Mouse (Mus musculus): ENCODE measurements around the gene Ndufa3. TPM values are rescaled to one million over a fixed set of nuclear protein-coding genes. Genes with fewer than 3 reads are reported as not detected.

Ndufa3 gene
- polyA plus RNA-seq, 1 experiment from 2014 or later = 392 TPM

DNA sequence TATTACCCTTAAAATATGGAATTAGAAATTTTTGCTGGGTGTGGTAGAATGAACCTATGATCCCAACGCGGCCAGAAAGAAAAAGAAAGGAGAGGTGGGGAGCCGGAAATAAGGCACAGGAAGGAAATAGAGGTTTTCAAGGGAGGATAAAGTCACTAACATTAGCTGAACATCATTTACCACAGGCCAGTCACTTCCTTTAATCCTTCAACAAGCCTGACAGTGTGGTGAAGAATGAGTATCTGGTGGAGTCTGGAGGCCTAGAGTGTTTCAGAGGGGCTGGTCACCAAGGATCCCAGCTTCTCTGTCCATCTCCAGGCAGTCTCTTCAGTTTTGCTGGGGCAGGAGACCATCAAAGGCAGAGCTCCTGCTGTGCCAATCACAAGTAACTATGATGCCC lies 6.7 kb upstream of the Ndufa3 start:
- 93% methylated on average over 3 of the region's 3 CpGs for WGBS
- no peaks in the 10 kb centered on the region for H3K9me3 ChIP-seq
- H3K4me2 ChIP-seq = no peak overlapping the region
- H3K27ac ChIP-seq = no peak overlapping the region
- H3K4me3 ChIP-seq (replicated peaks) = no peak overlapping the region
- no peaks in the 10 kb centered on the region for H3K4me1 ChIP-seq (replicated peaks)
- H3K27me3 ChIP-seq = no peaks in the 10 kb centered on the region
- ATAC-seq (ENCODE audit: insufficient number of reproducible peaks, insufficient read depth, low FRiP score, low TSS enrichment, low read depth) = no peak
- H3K9ac ChIP-seq (replicated peaks) = no peak overlapping the region
- no peaks in the 10 kb centered on the region for H3K36me3 ChIP-seq

DNA sequence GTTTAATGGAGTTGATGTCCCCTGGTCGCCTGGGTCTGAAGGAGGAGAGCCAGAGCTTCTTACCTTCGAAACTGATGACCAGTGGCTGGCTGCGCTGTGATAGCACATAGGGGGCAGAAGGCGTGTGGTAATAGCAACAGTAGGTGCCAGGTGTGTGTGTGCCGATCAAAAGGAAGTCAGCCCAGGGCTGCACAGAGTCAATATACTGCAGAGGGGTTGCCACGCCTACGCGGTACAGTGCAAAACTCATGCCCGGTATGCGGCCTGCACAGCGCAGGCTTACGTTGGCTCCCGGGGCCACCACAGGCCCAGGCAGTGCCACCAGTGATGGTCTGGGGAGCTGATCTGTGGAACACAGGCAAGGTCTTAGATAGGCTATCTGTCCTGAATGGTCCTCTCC lies 6.2 kb upstream of the Ndufa3 start:
- no peak for ATAC-seq (ENCODE audit: insufficient number of reproducible peaks, insufficient read depth, low FRiP score, low TSS enrichment, low read depth)
- H3K36me3 ChIP-seq = no peaks in the 10 kb centered on the region
- no peak overlapping the region for H3K9ac ChIP-seq (replicated peaks)
- H3K4me3 ChIP-seq (replicated peaks) = no peak overlapping the region
- H3K4me2 ChIP-seq = no peak overlapping the region
- H3K27me3 ChIP-seq = no peaks in the 10 kb centered on the region
- 87% methylated on average over 13 of the region's 13 CpGs for WGBS
- no peaks in the 10 kb centered on the region for H3K4me1 ChIP-seq (replicated peaks)
- no peak overlapping the region for H3K27ac ChIP-seq
- H3K9me3 ChIP-seq = no peaks in the 10 kb centered on the region

- WGBS = 80% methylated on average over 3 of the region's 3 CpGs
- H3K27ac ChIP-seq = no peak overlapping the region
- H3K9me3 ChIP-seq = no peaks in the 10 kb centered on the region
- ATAC-seq (ENCODE audit: insufficient number of reproducible peaks, insufficient read depth, low FRiP score, low TSS enrichment, low read depth) = no peak
- H3K4me2 ChIP-seq = no peak overlapping the region
- H3K36me3 ChIP-seq = peaks cover 4% of the 10 kb centered on the region
- peaks cover 7% of the 10 kb centered on the region for H3K4me1 ChIP-seq (replicated peaks)
- H3K9ac ChIP-seq (replicated peaks) = no peak overlapping the region
- H3K4me3 ChIP-seq (replicated peaks) = no peak overlapping the region
- no peaks in the 10 kb centered on the region for H3K27me3 ChIP-seq
Measured at GRCm38 (mm10) chr7:3614021-3614420, 3.2 kb upstream of the Ndufa3 start.

- Histone ChIP-seq H3K4me2 (no peak within 1 kb of the TSS), H3K36me3 (peaks cover 24% of the 10 kb centered on the region), H3K9me3 (no peaks in the 10 kb centered on the region), H3K4me1 (replicated peaks) (peaks cover 7% of the 10 kb centered on the region), H3K4me3 (replicated peaks) (peak within 1 kb of the TSS; percentile 78), H3K27ac (no peak within 1 kb of the TSS), H3K9ac (replicated peaks) (no peak within 1 kb of the TSS), H3K27me3 (no peaks in the 10 kb centered on the region)
- WGBS = 86% methylated on average over 4 of the region's 4 CpGs
- ATAC-seq (ENCODE audit: insufficient number of reproducible peaks, insufficient read depth, low FRiP score, low TSS enrichment, low read depth) = no peak
Measured at GRCm38 (mm10) chr7:3616057-3616388, 1.1 kb upstream of the Ndufa3 start, which contains the start of gene Oscar. Gene Oscar, minus strand, starts transcription at chr7:3616157.

GRCm38 (mm10) chr7:3616389-3617241 lies 558 bp upstream of the Ndufa3 start:
- WGBS = 41% methylated on average over 6 of the region's 6 CpGs
- peak overlapping the region; percentile 78 for H3K4me3 ChIP-seq (replicated peaks)
- H3K4me1 ChIP-seq (replicated peaks) = peaks cover 7% of the 10 kb centered on the region
- peaks cover 30% of the 10 kb centered on the region for H3K36me3 ChIP-seq
- no peak; the same call in 1 of the 2 replicates for ATAC-seq (ENCODE audit: insufficient number of reproducible peaks, insufficient read depth, low FRiP score, low TSS enrichment, low read depth)
- H3K27me3 ChIP-seq = no peaks in the 10 kb centered on the region
- no peak overlapping the region for H3K27ac ChIP-seq
- no peak overlapping the region for H3K4me2 ChIP-seq
- H3K9me3 ChIP-seq = no peaks in the 10 kb centered on the region
- no peak overlapping the region for H3K9ac ChIP-seq (replicated peaks)

DNA sequence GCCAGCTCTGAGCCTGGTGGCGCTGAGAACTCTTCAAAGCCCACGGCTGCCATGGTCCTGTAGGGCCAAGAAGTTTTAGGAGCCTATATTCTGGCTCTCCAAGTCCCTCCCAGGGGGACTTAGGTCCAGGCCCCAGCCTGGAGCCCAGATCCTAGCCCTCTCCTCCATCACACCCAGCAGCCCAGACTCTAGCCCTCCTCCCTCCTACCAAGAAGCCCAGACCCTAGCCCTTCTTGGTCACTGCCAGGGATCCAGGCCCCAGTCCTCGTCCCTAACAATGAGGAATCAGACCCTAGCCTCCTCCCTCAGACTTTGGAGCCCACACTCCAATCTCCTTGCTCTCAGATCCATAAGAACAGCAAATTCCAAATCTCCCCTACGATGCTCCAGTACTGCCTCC lies 11.9 kb downstream of the Ndufa3 start:
- Histone ChIP-seq H3K4me1 (replicated peaks) (peaks cover 21% of the 10 kb centered on the region), H3K36me3 (peaks cover 51% of the 10 kb centered on the region), H3K4me3 (replicated peaks) (peak overlapping the region; percentile 65), H3K27me3 (no peaks in the 10 kb centered on the region), H3K27ac (peak overlapping the region; percentile 77; the same call in 1 of the 2 replicates), H3K4me2 (peak overlapping the region; percentile 97), H3K9me3 (no peaks in the 10 kb centered on the region), H3K9ac (replicated peaks) (peak overlapping the region; percentile 75)
- WGBS = 32% methylated on average over 4 of the region's 4 CpGs
- peak; percentile 64 for ATAC-seq (ENCODE audit: insufficient number of reproducible peaks, insufficient read depth, low FRiP score, low TSS enrichment, low read depth)

- Histone ChIP-seq H3K4me2 (peak within 1 kb of the TSS; percentile 97), H3K4me3 (replicated peaks) (peak within 1 kb of the TSS; percentile 65), H3K9ac (replicated peaks) (peak within 1 kb of the TSS; percentile 75), H3K27ac (peak within 1 kb of the TSS; percentile 77), H3K4me1 (replicated peaks) (peaks cover 21% of the 10 kb centered on the region), H3K9me3 (no peaks in the 10 kb centered on the region), H3K36me3 (peaks cover 51% of the 10 kb centered on the region), H3K27me3 (no peaks in the 10 kb centered on the region)
- WGBS = 1% methylated on average over 47 of the region's 47 CpGs
- ATAC-seq (ENCODE audit: insufficient number of reproducible peaks, insufficient read depth, low FRiP score, low TSS enrichment, low read depth) = peak; percentile 77
Measured at GRCm38 (mm10) chr7:3629543-3630477, 12.6 kb downstream of the Ndufa3 start, which contains the start of the genes Tfpt and Prpf31. Gene Tfpt, minus strand, starts transcription at chr7:3629929. Gene Prpf31, plus strand, starts transcription at chr7:3629985.

DNA sequence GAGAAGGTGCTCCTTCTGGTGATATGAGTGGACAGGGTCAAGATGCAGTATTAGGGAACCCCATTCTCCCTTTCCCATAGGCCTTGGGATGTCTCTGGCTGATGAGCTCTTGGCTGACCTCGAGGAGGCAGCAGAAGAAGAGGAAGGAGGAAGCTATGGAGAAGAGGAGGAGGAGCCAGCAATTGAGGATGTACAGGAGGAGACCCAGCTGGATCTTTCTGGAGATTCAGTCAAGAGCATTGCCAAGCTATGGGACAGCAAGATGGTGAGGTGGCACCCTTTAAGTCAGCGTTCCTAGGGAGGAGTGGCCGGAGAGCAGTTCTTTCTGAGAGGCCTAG lies 13.3 kb downstream of the Ndufa3 start:
- Histone ChIP-seq H3K36me3 (peaks cover 53% of the 10 kb centered on the region), H3K4me2 (peak overlapping the region; percentile 95), H3K9me3 (no peaks in the 10 kb centered on the region), H3K4me1 (replicated peaks) (peaks cover 21% of the 10 kb centered on the region), H3K9ac (replicated peaks) (peak overlapping the region; percentile 75), H3K27me3 (no peaks in the 10 kb centered on the region), H3K27ac (no peak overlapping the region), H3K4me3 (replicated peaks) (peak overlapping the region; percentile 65)
- 61% methylated on average over 3 of the region's 3 CpGs for WGBS
- ATAC-seq (ENCODE audit: insufficient number of reproducible peaks, insufficient read depth, low FRiP score, low TSS enrichment, low read depth) = peak; percentile 8; the same call in 1 of the 2 replicates

DNA sequence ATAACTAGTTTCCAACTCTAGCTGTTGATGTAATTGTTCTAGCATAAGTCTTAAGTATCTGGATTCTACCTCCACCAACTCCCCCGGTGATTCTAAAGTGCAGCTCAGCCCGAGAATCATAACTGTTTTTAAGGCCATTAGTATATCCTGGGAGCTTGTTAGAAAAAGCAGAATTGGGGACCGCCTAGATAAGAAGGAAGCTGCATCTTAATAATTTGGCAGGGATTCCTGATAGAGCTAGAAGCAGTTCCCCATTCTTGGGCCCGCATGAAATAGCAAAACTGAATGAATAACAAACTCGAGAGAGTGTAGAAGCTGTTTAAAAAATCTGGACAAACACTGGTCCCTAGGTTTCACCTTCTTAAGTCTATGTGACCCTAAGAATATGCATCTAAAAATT lies 26.2 kb downstream of the Ndufa3 start:
- Histone ChIP-seq H3K4me3 (replicated peaks) (peak overlapping the region; percentile 98; the same call in 1 of the 2 replicates), H3K4me2 (0 out of 2 replicates have a peak overlapping the region, but pooled peaks have one; percentile 64), H3K4me1 (replicated peaks) (peaks cover 24% of the 10 kb centered on the region), H3K27ac (no peak overlapping the region), H3K9me3 (no peaks in the 10 kb centered on the region), H3K9ac (replicated peaks) (no peak overlapping the region), H3K27me3 (no peaks in the 10 kb centered on the region), H3K36me3 (peaks cover 52% of the 10 kb centered on the region)
- 70% methylated on average over 5 of the region's 5 CpGs for WGBS
- no peak for ATAC-seq (ENCODE audit: insufficient number of reproducible peaks, insufficient read depth, low FRiP score, low TSS enrichment, low read depth)

DNA sequence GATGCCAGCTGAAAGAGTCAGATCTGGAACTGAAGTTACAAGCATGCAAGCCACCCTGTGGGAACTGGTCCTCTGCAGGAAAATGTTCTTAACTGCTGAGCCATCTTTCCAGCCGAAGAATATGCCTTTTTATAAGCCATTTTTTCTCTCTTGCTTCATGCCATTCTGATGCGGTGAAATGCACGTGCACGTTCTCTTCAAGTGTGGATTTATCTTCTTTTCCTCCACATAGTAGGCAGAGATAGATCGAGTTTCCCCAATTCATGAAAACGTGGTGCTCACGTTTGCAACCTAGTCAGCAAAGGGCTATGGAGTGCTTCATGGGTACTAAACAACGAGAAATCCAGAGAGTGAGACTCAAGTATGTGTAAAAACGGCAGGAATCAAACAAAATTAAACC lies 26.7 kb downstream of the Ndufa3 start:
- Histone ChIP-seq H3K9ac (replicated peaks) (no peak overlapping the region), H3K27me3 (no peaks in the 10 kb centered on the region), H3K9me3 (no peaks in the 10 kb centered on the region), H3K27ac (0 out of 2 replicates have a peak overlapping the region, but pooled peaks have one; percentile 20), H3K4me2 (peak overlapping the region; percentile 64), H3K4me3 (replicated peaks) (peak overlapping the region; percentile 98), H3K36me3 (peaks cover 51% of the 10 kb centered on the region), H3K4me1 (replicated peaks) (peaks cover 28% of the 10 kb centered on the region)
- WGBS = 22% methylated on average over 9 of the region's 9 CpGs
- no peak for ATAC-seq (ENCODE audit: insufficient number of reproducible peaks, insufficient read depth, low FRiP score, low TSS enrichment, low read depth)

DNA sequence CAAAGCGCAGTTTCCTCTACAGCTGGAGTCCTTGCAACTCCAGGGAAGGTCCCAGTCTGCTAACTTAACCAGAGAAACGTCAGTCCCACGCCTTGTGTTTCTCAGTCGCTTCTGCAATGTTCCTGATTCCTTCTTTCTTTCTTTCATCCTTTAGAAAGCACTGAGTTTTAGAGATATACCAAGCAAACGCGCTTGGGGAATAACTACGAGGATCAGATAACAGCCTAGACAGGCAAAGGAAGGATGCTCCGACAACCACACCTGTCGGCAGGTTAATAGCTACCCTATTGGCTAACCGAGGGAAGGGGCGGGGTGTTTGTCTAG lies 27.1 kb downstream of the Ndufa3 start:
- Histone ChIP-seq H3K4me2 (peak overlapping the region; percentile 64), H3K9me3 (no peaks in the 10 kb centered on the region), H3K27ac (peak overlapping the region; percentile 20; the same call in 1 of the 2 replicates), H3K36me3 (peaks cover 46% of the 10 kb centered on the region), H3K4me1 (replicated peaks) (peaks cover 30% of the 10 kb centered on the region), H3K4me3 (replicated peaks) (peak overlapping the region; percentile 98), H3K27me3 (no peaks in the 10 kb centered on the region), H3K9ac (replicated peaks) (no peak overlapping the region)
- no peak for ATAC-seq (ENCODE audit: insufficient number of reproducible peaks, insufficient read depth, low FRiP score, low TSS enrichment, low read depth)
- WGBS = under 1% methylated on average over 11 of the region's 11 CpGs

Measured in limb, embryonic 12.5 days (tissue).